Mouse (Mus musculus) testis, adult 2 months (tissue): ENCODE measurements around the gene Ntn4.

ENCODE experiments used
- CTCF ChIP-seq: fragments of 200-500 bp; IDR thresholded peaks from 2 replicates; pipeline ENCODE4 v1.5.1; 2012; ENCODE audit warnings: low read depth, mild to moderate bottlenecking, inconsistent platforms, low read length, moderate library complexity; ENCODE audit not compliant: control insufficient read depth, insufficient read depth, insufficient replicate concordance
- POLR2A ChIP-seq: fragments of 200-500 bp; IDR thresholded peaks from 2 replicates; pipeline ENCODE4 v1.6.1; 2012; ENCODE audit warnings: low read depth, mild to moderate bottlenecking, inconsistent platforms, low read length, moderate library complexity; ENCODE audit not compliant: control insufficient read depth

DNA sequence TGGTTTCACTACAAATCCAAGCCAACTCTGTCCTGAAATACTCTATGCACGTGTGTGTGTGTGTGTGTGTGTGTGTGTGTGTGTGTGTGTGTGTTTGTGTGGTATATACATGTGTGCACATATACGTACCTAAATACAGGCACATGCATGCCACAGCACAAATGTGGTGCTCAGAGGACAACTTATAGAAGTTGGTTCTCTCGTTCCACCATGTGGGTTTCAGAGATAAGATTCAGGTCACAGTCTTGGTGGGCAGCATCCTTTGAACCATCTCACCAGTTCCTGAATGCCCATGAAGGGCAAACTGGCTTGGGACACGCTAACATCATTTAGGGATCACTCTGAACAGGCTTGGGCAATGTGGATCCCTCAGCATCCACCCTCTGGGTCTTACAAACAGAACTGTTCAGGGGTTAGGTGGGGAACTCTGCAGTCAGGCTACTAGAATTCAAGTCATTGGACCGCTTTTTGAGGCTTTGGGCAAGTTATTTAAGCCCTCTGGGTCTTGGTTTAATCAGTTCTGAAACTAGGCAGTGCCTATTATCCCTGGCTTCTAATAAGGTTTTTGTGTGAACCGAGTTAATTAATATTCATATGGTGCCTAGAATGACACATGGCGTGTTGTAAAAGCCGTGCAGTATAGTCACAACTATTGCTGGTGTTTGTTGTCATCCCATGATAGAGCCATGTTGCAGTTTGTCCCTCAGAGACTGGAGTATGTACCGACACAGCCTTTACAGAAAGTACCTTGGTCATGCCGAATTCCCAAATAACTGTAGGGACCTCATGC lies 59.4 kb downstream of the Ntn4 start:
- TF ChIP-seq POLR2A (no peak), CTCF (no peak)
